Mouse (Mus musculus): ENCODE measurements around the gene Trpm8. TPM values are rescaled to one million over a fixed set of nuclear protein-coding genes. Genes with fewer than 3 reads are reported as not detected.

Gene Trpm8
- polyA plus RNA-seq, 1 experiment: not detected

DNA sequence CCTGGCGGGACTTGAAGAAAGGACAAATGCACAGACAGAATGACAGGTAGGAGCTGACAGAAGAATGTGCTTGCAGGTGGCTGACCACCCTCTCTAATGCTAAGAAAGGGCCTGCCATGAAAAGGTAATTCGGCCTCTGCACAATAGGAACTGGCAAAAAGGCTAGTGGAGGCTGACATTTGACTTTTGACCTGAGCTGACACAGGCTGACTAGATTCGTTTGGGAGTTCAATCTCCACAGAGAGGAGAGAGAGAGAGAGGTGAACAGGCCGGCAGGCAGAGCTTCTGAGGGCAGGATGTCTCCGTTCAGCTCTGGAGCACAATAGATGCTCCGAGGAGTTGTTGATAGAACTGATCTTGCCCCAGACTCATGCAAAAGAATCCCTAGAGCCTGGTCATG, 31.1 kb upstream of the Trpm8 start:
- no peak for TF ChIP-seq CTCF (IDR thresholded peaks at IDR 0.05; ENCODE audit: extremely low read depth, insufficient read depth, insufficient read length, insufficient replicate concordance)
- Histone ChIP-seq H3K36me3 (ENCODE audit: control insufficient read depth, insufficient read depth, low read length) (no peaks in the 10 kb centered on the region), H3K27me3 (ENCODE audit: control insufficient read depth, insufficient read depth, low read length) (no peaks in the 10 kb centered on the region), H3K4me3 (ENCODE audit: extremely low read depth, insufficient read depth, insufficient read length) (no peak overlapping the region), H3K4me1 (ENCODE audit: control insufficient read depth, insufficient read depth, insufficient read length) (no peaks in the 10 kb centered on the region), H3K27ac (ENCODE audit: insufficient read depth, low read length) (no peak overlapping the region)
- DNase-seq (ENCODE audit: low read depth in 1 of 2, low spot score in 2 of 2): no peak
- WGBS: 49% methylated on average over 6 of the region's 6 CpGs

DNA sequence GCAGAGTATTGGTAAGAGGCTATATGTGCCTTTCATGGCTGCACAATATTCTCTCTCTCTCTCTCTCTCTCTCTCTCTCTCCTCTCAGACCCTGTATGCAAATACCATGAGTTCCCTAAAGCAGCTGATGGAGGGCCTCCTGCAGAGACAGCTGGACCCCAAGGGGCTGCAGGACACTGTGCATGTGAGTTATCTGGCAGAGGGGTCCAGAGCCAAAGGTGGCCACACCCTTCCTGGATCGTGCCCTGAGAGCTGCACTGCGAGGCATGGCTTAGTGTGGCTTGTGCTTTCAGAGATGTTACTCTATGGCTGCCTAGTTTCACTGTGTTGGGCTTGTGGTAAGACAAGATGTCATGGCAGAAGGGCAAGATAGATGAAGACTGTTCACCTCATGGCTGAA, 29.8 kb upstream of the Trpm8 start:
- WGBS: 51% methylated on average over 2 of the region's 2 CpGs
- Histone ChIP-seq H3K4me1 (ENCODE audit: control insufficient read depth, insufficient read depth, insufficient read length) (no peaks in the 10 kb centered on the region; the same call in 1 of the 2 replicates), H3K4me3 (ENCODE audit: extremely low read depth, insufficient read depth, insufficient read length) (no peak overlapping the region), H3K27ac (ENCODE audit: insufficient read depth, low read length) (no peak overlapping the region), H3K27me3 (ENCODE audit: control insufficient read depth, insufficient read depth, low read length) (no peaks in the 10 kb centered on the region), H3K36me3 (ENCODE audit: control insufficient read depth, insufficient read depth, low read length) (no peaks in the 10 kb centered on the region)
- DNase-seq (ENCODE audit: low read depth in 1 of 2, low spot score in 2 of 2): no peak
- TF ChIP-seq CTCF (IDR thresholded peaks at IDR 0.05; ENCODE audit: extremely low read depth, insufficient read depth, insufficient read length, insufficient replicate concordance): no peak
- TF ChIP-seq POLR2A (IDR thresholded peaks at IDR 0.05; ENCODE audit: low read depth, low read length): no peak

DNA sequence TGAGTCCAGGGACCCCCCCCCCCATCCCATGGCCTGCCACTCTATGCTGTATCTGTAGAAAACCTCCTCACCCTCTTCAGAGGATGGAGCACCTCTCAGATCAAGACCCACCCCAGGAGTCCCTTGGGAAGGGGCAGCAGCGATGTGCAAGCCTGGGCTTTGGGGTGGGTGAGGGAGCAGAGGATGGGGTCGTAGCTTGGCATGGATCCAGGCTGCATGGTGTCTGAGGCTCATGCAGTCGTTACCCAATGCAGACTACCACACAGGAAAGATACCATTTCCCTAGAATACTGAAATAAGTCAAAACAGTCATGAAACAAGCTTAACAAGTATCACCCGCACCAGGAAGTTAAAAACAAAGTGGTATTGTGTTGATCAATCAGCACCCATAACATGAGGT, 28.8 kb upstream of the Trpm8 start:
- no peak for DNase-seq (ENCODE audit: low read depth in 1 of 2, low spot score in 2 of 2)
- TF ChIP-seq POLR2A (IDR thresholded peaks at IDR 0.05; ENCODE audit: low read depth, low read length): no peak
- TF ChIP-seq CTCF (IDR thresholded peaks at IDR 0.05; ENCODE audit: extremely low read depth, insufficient read depth, insufficient read length, insufficient replicate concordance): no peak
- WGBS: 59% methylated on average over 4 of the region's 4 CpGs
- Histone ChIP-seq H3K27me3 (ENCODE audit: control insufficient read depth, insufficient read depth, low read length) (no peaks in the 10 kb centered on the region), H3K36me3 (ENCODE audit: control insufficient read depth, insufficient read depth, low read length) (no peaks in the 10 kb centered on the region), H3K4me3 (ENCODE audit: extremely low read depth, insufficient read depth, insufficient read length) (no peak overlapping the region), H3K4me1 (ENCODE audit: control insufficient read depth, insufficient read depth, insufficient read length) (peaks cover 9% of the 10 kb centered on the region; the same call in 1 of the 2 replicates), H3K27ac (ENCODE audit: insufficient read depth, low read length) (no peak overlapping the region)

DNA sequence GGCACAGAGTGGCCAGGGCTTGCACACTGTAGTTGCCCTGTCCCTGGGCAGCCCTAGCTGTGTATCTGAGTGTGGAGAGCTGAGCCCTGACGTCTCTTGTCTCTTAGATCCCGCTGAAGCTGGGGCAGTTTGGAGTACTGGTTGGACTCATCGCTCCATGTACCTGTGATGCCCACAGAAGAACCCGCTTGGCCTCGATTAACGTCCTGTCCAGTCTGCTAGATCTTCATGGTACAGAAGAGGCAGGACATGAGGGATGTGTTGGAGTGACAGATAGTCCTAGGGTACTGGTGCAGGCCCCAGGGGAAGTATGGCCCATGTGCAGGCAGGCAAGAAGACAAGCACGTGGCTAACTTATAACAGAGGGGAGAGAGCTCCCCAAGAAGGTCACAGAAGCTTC, 27.9 kb upstream of the Trpm8 start:
- WGBS: 80% methylated on average over 7 of the region's 7 CpGs
- no peak overlapping the region for H3K27ac ChIP-seq (ENCODE audit: insufficient read depth, low read length)
- H3K4me1 ChIP-seq (ENCODE audit: control insufficient read depth, insufficient read depth, insufficient read length): peaks cover 10% of the 10 kb centered on the region; the same call in 1 of the 2 replicates
- H3K27me3 ChIP-seq (ENCODE audit: control insufficient read depth, insufficient read depth, low read length): no peaks in the 10 kb centered on the region
- no peak overlapping the region for H3K4me3 ChIP-seq (ENCODE audit: extremely low read depth, insufficient read depth, insufficient read length)
- TF ChIP-seq CTCF (IDR thresholded peaks at IDR 0.05; ENCODE audit: extremely low read depth, insufficient read depth, insufficient read length, insufficient replicate concordance) (no peak), POLR2A (IDR thresholded peaks at IDR 0.05; ENCODE audit: low read depth, low read length) (no peak)
- no peak for DNase-seq (ENCODE audit: low read depth in 1 of 2, low spot score in 2 of 2)
- H3K36me3 ChIP-seq (ENCODE audit: control insufficient read depth, insufficient read depth, low read length): no peaks in the 10 kb centered on the region

GRCm38 (mm10) chr1:88250023-88250422, 27.4 kb upstream of the Trpm8 start:
- Histone ChIP-seq H3K4me3 (ENCODE audit: extremely low read depth, insufficient read depth, insufficient read length) (no peak overlapping the region), H3K27me3 (ENCODE audit: control insufficient read depth, insufficient read depth, low read length) (no peaks in the 10 kb centered on the region), H3K27ac (ENCODE audit: insufficient read depth, low read length) (no peak overlapping the region), H3K4me1 (ENCODE audit: control insufficient read depth, insufficient read depth, insufficient read length) (peaks cover 10% of the 10 kb centered on the region; the same call in 1 of the 2 replicates), H3K36me3 (ENCODE audit: control insufficient read depth, insufficient read depth, low read length) (no peaks in the 10 kb centered on the region)
- no peak for DNase-seq (ENCODE audit: low read depth in 1 of 2, low spot score in 2 of 2)
- 84% methylated on average over 5 of the region's 5 CpGs for WGBS
- TF ChIP-seq POLR2A (IDR thresholded peaks at IDR 0.05; ENCODE audit: low read depth, low read length) (no peak), CTCF (IDR thresholded peaks at IDR 0.05; ENCODE audit: extremely low read depth, insufficient read depth, insufficient read length, insufficient replicate concordance) (no peak)

DNA sequence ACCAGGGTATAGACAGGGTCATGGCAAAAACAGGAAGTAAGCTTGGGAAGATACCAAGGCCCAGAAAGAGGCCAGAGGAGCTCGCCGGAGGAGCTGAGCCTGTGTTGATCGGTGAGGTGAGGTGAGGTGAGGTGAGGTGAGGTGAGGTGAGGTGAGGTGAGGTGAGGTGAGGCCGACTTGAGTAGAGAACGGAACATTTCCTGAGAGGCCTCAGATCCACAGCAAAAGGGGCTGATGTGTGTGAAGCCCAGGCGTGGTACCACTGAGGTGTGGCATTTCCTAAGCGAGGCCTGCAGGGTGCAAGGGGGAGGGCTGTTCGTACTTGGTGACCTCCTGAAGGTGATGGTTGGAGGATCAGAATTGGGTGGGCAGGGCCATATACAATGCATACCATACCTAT, 24.4 kb upstream of the Trpm8 start:
- H3K36me3 ChIP-seq (ENCODE audit: control insufficient read depth, insufficient read depth, low read length): no peaks in the 10 kb centered on the region
- no peak for DNase-seq (ENCODE audit: low read depth in 1 of 2, low spot score in 2 of 2)
- TF ChIP-seq CTCF (IDR thresholded peaks at IDR 0.05; ENCODE audit: extremely low read depth, insufficient read depth, insufficient read length, insufficient replicate concordance) (no peak), POLR2A (IDR thresholded peaks at IDR 0.05; ENCODE audit: low read depth, low read length) (no peak)
- no peak overlapping the region for H3K4me3 ChIP-seq (ENCODE audit: extremely low read depth, insufficient read depth, insufficient read length)
- 49% methylated on average over 8 of the region's 8 CpGs for WGBS
- H3K4me1 ChIP-seq (ENCODE audit: control insufficient read depth, insufficient read depth, insufficient read length): peaks cover 10% of the 10 kb centered on the region; the same call in 1 of the 2 replicates
- no peak overlapping the region for H3K27ac ChIP-seq (ENCODE audit: insufficient read depth, low read length)
- no peaks in the 10 kb centered on the region for H3K27me3 ChIP-seq (ENCODE audit: control insufficient read depth, insufficient read depth, low read length)

DNA sequence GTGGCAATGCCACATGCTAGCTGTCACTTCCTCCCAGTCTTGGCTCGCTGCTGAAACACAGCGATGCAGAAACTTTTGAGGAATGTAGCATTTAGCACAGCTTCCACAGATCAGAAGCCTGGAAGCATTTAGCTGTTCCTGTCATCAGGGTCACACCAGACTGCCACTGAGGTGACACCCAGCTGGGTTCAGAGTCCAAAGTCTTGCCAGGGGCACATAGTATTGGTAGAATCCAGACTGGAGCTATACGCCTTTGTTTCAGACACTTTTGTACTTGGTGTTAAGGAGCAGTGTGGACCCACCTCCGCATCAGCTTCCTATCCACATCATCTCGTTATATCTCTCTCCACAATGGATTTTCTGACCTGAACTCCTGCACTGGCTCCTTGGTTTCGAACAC, 23.9 kb upstream of the Trpm8 start:
- Histone ChIP-seq H3K36me3 (ENCODE audit: control insufficient read depth, insufficient read depth, low read length) (no peaks in the 10 kb centered on the region), H3K27me3 (ENCODE audit: control insufficient read depth, insufficient read depth, low read length) (no peaks in the 10 kb centered on the region), H3K4me3 (ENCODE audit: extremely low read depth, insufficient read depth, insufficient read length) (no peak overlapping the region), H3K27ac (ENCODE audit: insufficient read depth, low read length) (no peak overlapping the region), H3K4me1 (ENCODE audit: control insufficient read depth, insufficient read depth, insufficient read length) (peaks cover 10% of the 10 kb centered on the region; the same call in 1 of the 2 replicates)
- TF ChIP-seq CTCF (IDR thresholded peaks at IDR 0.05; ENCODE audit: extremely low read depth, insufficient read depth, insufficient read length, insufficient replicate concordance) (no peak), POLR2A (IDR thresholded peaks at IDR 0.05; ENCODE audit: low read depth, low read length) (no peak)
- 66% methylated on average over 6 of the region's 6 CpGs for WGBS
- DNase-seq (ENCODE audit: low read depth in 1 of 2, low spot score in 2 of 2): no peak

Measured in spleen, adult 2 months (tissue).